Mouse (Mus musculus): ENCODE results near the gene Trmt2a. TPM values are rescaled to one million over a fixed set of nuclear protein-coding genes. Genes with fewer than 3 reads are reported as not detected.

Gene Trmt2a
- polyA plus RNA-seq, 1 experiment from 2014 or later, result 132 TPM

DNA sequence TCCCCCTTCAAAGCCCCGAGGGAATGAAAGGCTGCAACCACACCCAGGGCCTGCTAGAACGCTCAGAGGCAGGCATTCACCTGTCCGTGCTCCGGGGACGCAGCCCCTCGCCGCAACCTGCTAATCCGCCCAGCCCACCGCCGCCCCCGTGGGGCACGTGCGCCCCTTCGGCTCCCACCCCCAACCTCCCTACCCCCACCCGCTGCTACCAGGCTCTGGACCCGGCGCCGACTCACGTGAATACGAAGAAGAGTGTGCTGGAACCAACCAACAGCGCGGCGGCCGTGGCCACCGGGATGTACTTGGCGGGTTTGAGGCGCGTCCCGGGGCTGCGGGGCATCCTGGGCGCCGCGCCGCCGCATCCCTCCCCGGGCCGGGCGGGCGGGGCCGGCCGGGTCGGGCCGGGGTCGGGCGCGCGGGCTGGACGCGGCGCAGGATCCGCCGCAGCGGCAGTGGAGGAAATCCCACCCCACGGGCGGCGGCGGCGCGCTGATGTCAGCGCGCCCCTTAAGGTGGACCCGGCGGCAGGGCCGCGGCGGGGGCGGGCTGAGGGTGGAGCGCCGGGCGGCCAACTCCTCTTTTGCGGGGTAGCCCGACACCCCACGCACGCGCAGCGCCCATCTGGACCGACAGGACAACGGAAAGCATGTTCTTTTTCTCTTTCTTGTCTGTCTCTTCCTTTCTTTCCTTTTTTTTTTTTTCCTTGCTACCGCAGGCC lies 13.6 kb upstream of the Trmt2a start, which contains the start of gene Zdhhc8:
Gene Zdhhc8 (minus strand): TSS at position 466 of the 718 bp plus-strand sequence.
- H3K4me1 ChIP-seq, result peaks cover 34% of the 10 kb centered on the region
- DNase-seq (ENCODE audit: low spot score), result peak; percentile 66
- H3K36me3 ChIP-seq, result peaks cover 33% of the 10 kb centered on the region
- no peaks in the 10 kb centered on the region for H3K27me3 ChIP-seq (ENCODE audit: low read depth, poor library complexity, severe bottlenecking)
- H3K9me3 ChIP-seq (replicated peaks), result no peaks in the 10 kb centered on the region
- H3K27ac ChIP-seq (replicated peaks), result peak within 1 kb of the TSS; percentile 90
- under 1% methylated on average over 77 of the region's 79 CpGs for WGBS
- peak within 1 kb of the TSS; percentile 91 for H3K4me3 ChIP-seq

- 7% methylated on average over 19 of the region's 19 CpGs for WGBS
- no peaks in the 10 kb centered on the region for H3K27me3 ChIP-seq (ENCODE audit: low read depth, poor library complexity, severe bottlenecking)
- H3K27ac ChIP-seq (replicated peaks), result peak overlapping the region; percentile 90
- H3K36me3 ChIP-seq, result peaks cover 37% of the 10 kb centered on the region
- peak; percentile 73 for DNase-seq (ENCODE audit: low spot score)
- H3K4me3 ChIP-seq, result peak overlapping the region; percentile 91
- no peaks in the 10 kb centered on the region for H3K9me3 ChIP-seq (replicated peaks)
- H3K4me1 ChIP-seq, result peaks cover 34% of the 10 kb centered on the region
Measured at GRCm38 (mm10) chr16:18235389-18236065, 13.0 kb upstream of the Trmt2a start.

GRCm38 (mm10) chr16:18236676-18237501 lies 11.6 kb upstream of the Trmt2a start:
- peaks cover 31% of the 10 kb centered on the region for H3K4me1 ChIP-seq
- H3K4me3 ChIP-seq, result no peak overlapping the region
- 79% methylated on average over 7 of the region's 7 CpGs for WGBS
- no peak for DNase-seq (ENCODE audit: low spot score)
- no peaks in the 10 kb centered on the region for H3K27me3 ChIP-seq (ENCODE audit: low read depth, poor library complexity, severe bottlenecking)
- H3K36me3 ChIP-seq, result peaks cover 50% of the 10 kb centered on the region
- H3K9me3 ChIP-seq (replicated peaks), result no peaks in the 10 kb centered on the region
- H3K27ac ChIP-seq (replicated peaks), result no peak overlapping the region

GRCm38 (mm10) chr16:18241581-18241980 lies 6.9 kb upstream of the Trmt2a start:
- Histone ChIP-seq H3K27me3 (ENCODE audit: low read depth, poor library complexity, severe bottlenecking) (no peaks in the 10 kb centered on the region), H3K4me1 (peaks cover 18% of the 10 kb centered on the region), H3K36me3 (peaks cover 93% of the 10 kb centered on the region), H3K27ac (replicated peaks) (no peak overlapping the region), H3K9me3 (replicated peaks) (no peaks in the 10 kb centered on the region), H3K4me3 (no peak overlapping the region)
- no peak for DNase-seq (ENCODE audit: low spot score)
- WGBS, result 94% methylated on average over 10 of the region's 10 CpGs

- H3K27me3 ChIP-seq (ENCODE audit: low read depth, poor library complexity, severe bottlenecking), result no peaks in the 10 kb centered on the region
- DNase-seq (ENCODE audit: low spot score), result no peak
- peaks cover 54% of the 10 kb centered on the region for H3K4me1 ChIP-seq
- under 1% methylated on average over 33 of the region's 33 CpGs for WGBS
- H3K4me3 ChIP-seq, result peak overlapping the region; percentile 78
- H3K9me3 ChIP-seq (replicated peaks), result no peaks in the 10 kb centered on the region
- H3K27ac ChIP-seq (replicated peaks), result peak overlapping the region; percentile 98
- H3K36me3 ChIP-seq, result peaks cover 76% of the 10 kb centered on the region
Measured at GRCm38 (mm10) chr16:18247521-18248399, 719 bp upstream of the Trmt2a start.

DNA sequence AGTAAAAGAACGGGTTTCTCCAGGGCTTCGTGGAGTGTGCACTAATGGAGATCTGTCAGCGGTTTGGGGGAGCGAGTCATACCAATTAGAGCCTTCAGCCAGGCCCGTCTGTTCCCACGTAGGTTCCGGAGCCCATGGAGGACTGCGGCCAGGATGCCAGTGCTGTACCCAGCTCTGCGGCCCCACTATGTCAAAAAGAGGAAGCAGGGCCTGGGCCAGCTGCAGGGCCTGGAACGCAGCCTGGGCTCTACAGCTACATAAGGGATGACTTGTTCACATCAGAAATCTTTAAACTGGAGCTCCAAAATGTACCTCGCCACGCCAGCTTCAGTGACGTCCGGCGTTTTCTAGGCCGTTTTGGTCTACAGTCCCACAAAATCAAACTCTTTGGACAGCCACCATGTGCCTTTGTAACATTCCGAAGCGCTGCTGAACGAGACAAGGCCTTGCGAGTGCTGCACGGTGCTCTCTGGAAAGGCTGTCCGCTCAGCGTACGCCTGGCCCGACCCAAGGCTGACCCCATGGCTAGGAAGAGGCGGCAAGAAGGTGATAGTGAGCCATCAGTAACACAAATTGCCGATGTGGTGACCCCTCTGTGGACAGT lies 987 bp downstream of the Trmt2a start:
- H3K36me3 ChIP-seq, result peaks cover 76% of the 10 kb centered on the region
- peaks cover 53% of the 10 kb centered on the region for H3K4me1 ChIP-seq
- H3K9me3 ChIP-seq (replicated peaks), result no peaks in the 10 kb centered on the region
- peak overlapping the region; percentile 98 for H3K27ac ChIP-seq (replicated peaks)
- H3K27me3 ChIP-seq (ENCODE audit: low read depth, poor library complexity, severe bottlenecking), result no peaks in the 10 kb centered on the region
- peak overlapping the region; percentile 78 for H3K4me3 ChIP-seq
- DNase-seq (ENCODE audit: low spot score), result peak; percentile 52
- 10% methylated on average over 27 of the region's 27 CpGs for WGBS

DNA sequence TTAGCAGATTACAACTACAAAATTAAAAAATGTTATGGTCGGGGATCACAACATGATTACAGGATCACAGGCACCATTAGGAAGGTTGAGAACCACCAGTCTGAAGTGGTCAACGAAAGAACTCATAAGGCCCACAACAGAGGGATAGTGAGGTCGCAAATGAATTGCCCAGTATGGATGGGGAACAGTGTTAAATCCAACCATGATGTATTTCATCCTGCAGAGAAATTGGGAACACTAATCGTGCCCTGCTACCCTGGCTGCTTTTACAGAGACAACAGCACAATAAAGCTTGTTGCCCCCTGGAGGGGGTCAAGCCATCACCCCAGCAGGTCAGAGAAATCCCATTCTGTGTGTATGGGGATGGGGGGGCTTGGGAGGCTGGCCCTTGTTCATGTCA lies 1.8 kb downstream of the Trmt2a start:
- DNase-seq (ENCODE audit: low spot score), result no peak
- Histone ChIP-seq H3K27ac (replicated peaks) (peak overlapping the region; percentile 98), H3K36me3 (peaks cover 76% of the 10 kb centered on the region), H3K27me3 (ENCODE audit: low read depth, poor library complexity, severe bottlenecking) (no peaks in the 10 kb centered on the region), H3K4me1 (peaks cover 50% of the 10 kb centered on the region), H3K9me3 (replicated peaks) (no peaks in the 10 kb centered on the region), H3K4me3 (peak overlapping the region; percentile 78)
- 62% methylated on average over 4 of the region's 4 CpGs for WGBS

- WGBS, result 83% methylated on average over 10 of the region's 10 CpGs
- Histone ChIP-seq H3K4me1 (peaks cover 41% of the 10 kb centered on the region), H3K36me3 (peaks cover 76% of the 10 kb centered on the region), H3K9me3 (replicated peaks) (no peaks in the 10 kb centered on the region), H3K4me3 (peak overlapping the region; percentile 78), H3K27ac (replicated peaks) (no peak overlapping the region; the same call in 1 of the 2 replicates), H3K27me3 (ENCODE audit: low read depth, poor library complexity, severe bottlenecking) (no peaks in the 10 kb centered on the region)
- peak; percentile 43 for DNase-seq (ENCODE audit: low spot score)
Measured at GRCm38 (mm10) chr16:18250828-18251790, 2.6 kb downstream of the Trmt2a start.

DNA sequence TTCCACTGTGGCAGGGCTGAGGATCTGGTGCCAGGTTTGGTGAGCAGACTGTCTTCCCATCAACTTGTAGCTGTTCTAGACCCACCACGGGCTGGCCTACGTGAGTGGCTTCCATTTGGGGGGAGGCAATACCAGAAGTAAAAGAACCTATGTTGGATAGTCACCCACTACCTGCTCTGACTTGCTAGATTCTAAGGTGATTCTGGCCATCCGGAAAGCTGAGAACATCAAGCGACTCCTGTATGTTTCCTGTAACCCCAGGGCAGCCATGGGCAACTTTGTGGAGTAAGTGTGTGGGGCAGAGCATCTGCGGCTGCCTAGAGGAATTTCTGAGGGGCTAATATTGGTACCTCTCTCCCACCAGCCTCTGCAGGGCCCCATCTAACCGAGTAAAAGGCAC lies 4.3 kb downstream of the Trmt2a start:
- Histone ChIP-seq H3K27ac (replicated peaks) (no peak overlapping the region), H3K27me3 (ENCODE audit: low read depth, poor library complexity, severe bottlenecking) (no peaks in the 10 kb centered on the region), H3K36me3 (peaks cover 81% of the 10 kb centered on the region), H3K4me1 (peaks cover 28% of the 10 kb centered on the region), H3K9me3 (replicated peaks) (no peaks in the 10 kb centered on the region), H3K4me3 (no peak overlapping the region)
- 83% methylated on average over 6 of the region's 6 CpGs for WGBS
- no peak for DNase-seq (ENCODE audit: low spot score)

DNA sequence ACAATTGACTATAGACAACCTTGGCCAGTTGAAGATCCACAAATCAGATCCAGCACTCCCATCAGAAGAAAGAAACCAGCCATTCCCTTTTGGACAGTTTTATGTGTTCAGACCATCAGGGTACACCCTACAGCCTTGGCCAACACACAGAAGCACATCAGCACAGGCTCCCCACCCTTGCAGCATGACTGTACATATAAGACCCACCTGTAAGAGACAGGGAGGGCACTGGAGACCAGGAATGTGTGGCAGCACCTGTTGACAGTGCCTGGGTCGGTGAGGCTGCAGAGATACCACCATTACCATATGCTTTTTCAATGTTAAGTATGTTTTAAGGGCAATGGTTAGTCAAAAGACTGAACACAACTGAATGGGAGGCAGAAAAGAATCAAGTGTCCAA lies 5.4 kb downstream of the Trmt2a start:
- no peak overlapping the region for H3K27ac ChIP-seq (replicated peaks)
- H3K4me1 ChIP-seq, result peaks cover 28% of the 10 kb centered on the region
- H3K4me3 ChIP-seq, result no peak overlapping the region
- 93% methylated on average over 1 of the region's 1 CpGs for WGBS
- H3K9me3 ChIP-seq (replicated peaks), result no peaks in the 10 kb centered on the region
- H3K27me3 ChIP-seq (ENCODE audit: low read depth, poor library complexity, severe bottlenecking), result no peaks in the 10 kb centered on the region
- no peak for DNase-seq (ENCODE audit: low spot score)
- H3K36me3 ChIP-seq, result peaks cover 91% of the 10 kb centered on the region

DNA sequence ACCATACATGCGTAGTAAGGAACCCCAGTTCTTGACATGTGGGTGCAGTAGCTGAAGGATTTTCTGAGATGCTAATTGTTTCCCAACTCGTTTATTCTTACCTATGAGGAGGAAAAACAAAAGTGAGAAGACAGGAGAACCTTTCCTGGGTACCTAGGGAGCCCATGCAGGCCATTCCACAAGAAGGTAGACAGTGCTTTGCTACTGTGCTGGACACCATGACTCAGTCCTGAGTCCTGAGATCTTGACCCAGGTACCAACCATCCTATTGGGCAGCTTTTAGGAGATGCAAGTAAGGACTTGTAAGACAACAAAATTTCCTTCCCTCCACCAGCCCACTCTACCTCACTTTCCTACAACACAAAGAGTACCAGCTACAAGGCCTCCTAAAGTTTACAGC lies 9.7 kb downstream of the Trmt2a start, which contains the start of gene Gm49776:
Gene Gm49776 (minus strand): TSS at position 101 of the 400 bp plus-strand sequence.
- no peaks in the 10 kb centered on the region for H3K27me3 ChIP-seq (ENCODE audit: low read depth, poor library complexity, severe bottlenecking)
- H3K4me3 ChIP-seq, result no peak within 1 kb of the TSS
- no peak for DNase-seq (ENCODE audit: low spot score)
- 93% methylated on average over 2 of the region's 2 CpGs for WGBS
- peaks cover 98% of the 10 kb centered on the region for H3K36me3 ChIP-seq
- no peaks in the 10 kb centered on the region for H3K9me3 ChIP-seq (replicated peaks)
- no peaks in the 10 kb centered on the region for H3K4me1 ChIP-seq
- no peak within 1 kb of the TSS for H3K27ac ChIP-seq (replicated peaks)

Measured in midbrain, embryonic 10.5 days (tissue).